Mouse (Mus musculus): ENCODE measurements around the gene Cfd. TPM values are rescaled to one million over a fixed set of nuclear protein-coding genes. Genes with fewer than 3 reads are reported as not detected.

Gene Cfd
- total RNA-seq (2021) = 100 to 1,000 TPM in 1 of 2 experiments, 10 to 100 TPM in 1; 85.8 to 154 TPM
- long read RNA-seq, experiment 1, transcript Cfd-201 (5 exons, 922 nt) = minor isoform, 59 of 146 reads
- long read RNA-seq, experiment 1, transcript Cfd-202 (5 exons, 871 nt) = major isoform, 81 of 146 reads
- long read RNA-seq, experiment 1, partial matches to known transcripts = 3 of 146 reads
- long read RNA-seq, experiment 1, other reads (novel, unspliced or antisense) = 3 of 146 reads
- long read RNA-seq, experiment 2, transcript Cfd-202 (5 exons, 871 nt) = major isoform, 60 of 103 reads
- long read RNA-seq, experiment 2, transcript Cfd-201 (5 exons, 922 nt) = minor isoform, 39 of 103 reads
- long read RNA-seq, experiment 2, partial matches to known transcripts = 3 of 103 reads
- long read RNA-seq, experiment 2, other reads (novel, unspliced or antisense) = 1 of 103 reads

DNA sequence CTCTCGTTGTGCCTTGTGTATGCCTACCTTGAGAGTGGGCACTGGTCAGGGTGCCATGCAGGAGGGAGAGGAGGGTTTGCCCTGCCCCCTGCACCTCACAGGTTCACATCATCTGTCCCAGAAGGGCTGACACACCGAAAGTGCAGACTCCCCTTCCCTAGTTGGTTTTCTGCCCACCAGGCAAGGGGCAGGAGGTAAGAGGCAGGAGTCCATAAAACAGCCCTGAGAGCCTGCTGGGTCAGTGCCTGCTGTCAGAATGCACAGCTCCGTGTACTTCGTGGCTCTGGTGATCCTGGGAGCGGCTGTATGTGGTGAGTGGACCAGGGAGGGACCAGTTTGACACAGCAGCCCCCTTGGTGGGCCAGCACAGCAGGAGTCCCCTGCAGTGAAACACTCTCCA lies at the start of gene Cfd:
Gene Cfd (plus strand): TSS at position 184 of the 400 bp plus-strand sequence.
- no peak for DNase-seq (ENCODE audit: low spot score in 2 of 2)

DNA sequence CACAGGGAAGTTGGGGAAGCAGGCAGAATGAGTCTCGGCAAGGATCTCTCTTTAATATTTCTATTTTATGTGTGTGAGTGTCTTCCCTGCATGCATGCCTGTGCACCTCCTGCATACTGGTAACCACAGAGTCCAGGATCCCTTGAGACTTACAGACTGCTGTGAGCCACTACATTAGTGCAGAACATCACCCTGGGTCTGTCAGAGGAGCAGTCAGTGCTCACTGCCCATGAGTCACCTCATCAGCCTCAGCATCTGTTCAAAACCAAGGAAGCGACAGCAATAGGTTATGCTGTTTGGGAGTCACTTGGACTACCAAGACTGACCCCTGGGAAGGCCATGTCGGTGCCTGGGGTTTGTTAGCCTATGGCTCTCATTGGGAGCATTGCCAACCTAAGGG lies 48.3 kb upstream of the Cfd start:
- no peak for DNase-seq (ENCODE audit: low spot score in 2 of 2)

DNA sequence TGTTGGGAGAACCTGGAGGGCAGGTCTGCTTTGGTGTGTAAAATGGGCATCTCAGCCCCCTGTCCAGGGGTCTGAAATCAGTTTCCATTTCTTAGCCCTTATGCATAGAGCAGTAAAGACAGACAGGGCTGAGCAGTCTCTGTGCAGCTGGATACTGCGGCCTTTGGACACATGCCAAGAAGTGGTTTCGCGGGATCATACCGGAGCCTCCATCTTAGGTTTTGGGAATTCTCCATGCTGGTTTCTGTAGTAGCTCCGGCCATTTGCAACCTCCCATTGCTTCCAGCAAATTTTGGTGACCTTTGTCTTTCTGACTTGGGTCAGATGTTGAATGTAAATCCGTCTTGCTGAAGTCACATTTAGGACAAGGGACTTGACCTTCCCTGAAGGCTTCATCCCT lies 47.2 kb upstream of the Cfd start:
- DNase-seq (ENCODE audit: low spot score in 2 of 2) = no peak

DNA sequence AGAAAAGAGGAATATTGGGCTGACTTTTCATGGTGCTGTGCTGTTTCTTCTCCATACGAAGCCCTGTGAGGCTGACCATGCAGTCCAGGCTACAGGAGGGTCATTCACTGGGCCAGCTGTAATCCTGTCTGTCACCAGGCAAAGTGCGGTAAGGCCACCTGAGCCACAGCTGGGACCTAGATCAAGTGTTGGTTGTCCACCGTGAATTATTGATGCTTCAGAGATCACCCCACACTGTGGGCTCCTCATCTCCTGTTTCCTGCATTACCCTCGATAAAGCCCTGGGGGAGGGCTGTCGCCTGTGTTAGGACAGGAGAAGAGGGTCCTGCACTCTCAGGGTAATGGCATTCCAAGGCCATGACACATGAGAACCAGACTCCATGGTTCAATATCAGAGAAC lies 44.1 kb upstream of the Cfd start:
- no peak for DNase-seq (ENCODE audit: low spot score in 2 of 2)

DNA sequence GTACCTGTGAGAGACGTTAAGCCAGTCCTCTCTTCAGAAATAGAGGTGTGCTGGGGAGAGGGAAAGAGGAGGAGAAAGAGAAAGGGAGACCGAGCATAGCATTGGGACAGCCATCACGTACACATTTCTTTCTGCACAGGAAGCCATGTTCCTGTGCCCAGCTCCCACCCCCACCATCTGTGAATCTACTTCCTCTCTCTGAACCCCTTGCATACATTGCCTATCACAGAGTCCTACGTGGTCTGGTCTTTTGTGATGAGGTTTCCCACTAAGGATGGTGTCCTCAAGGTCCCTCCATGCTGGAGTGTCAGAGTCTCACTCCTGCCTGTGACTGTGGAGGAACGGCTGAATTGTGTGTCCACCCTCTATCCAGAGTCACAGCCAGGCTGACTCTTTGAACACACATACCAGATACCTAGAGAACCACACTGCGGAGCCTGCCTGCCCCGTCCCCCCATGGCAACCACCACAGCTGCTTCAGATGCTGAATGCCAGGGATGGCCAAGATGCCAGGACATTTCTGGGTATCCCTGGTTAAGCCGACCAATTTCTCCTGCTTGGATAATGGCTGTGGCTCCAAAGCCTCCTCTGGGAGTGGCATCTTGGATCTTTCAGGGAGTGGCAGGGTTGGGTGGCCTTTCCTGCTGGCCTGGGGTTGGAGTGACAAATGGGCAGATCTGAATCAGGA lies 40.6 kb upstream of the Cfd start:
- no peak for DNase-seq (ENCODE audit: low spot score in 2 of 2)

DNA sequence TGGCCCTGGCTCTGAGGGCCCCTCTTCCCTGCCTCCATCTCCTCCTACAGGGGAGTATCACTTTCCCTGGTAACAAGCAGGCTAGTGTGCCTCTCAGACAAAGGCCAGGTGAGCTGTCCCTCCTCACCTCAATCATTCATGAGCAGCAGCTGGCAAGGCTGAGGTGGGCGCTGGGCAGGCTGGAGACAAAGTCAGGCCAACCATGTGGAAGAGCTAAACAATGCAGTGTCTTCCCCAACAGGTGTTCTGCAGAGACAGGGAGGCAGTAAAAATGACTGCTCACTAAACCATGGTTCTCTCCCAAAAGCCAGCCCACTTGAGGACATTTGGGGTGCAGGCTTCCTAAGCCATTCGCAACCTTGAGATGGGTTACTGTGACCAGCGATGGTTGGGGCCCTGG lies 39.0 kb upstream of the Cfd start:
- no peak for DNase-seq (ENCODE audit: low spot score in 2 of 2)

DNA sequence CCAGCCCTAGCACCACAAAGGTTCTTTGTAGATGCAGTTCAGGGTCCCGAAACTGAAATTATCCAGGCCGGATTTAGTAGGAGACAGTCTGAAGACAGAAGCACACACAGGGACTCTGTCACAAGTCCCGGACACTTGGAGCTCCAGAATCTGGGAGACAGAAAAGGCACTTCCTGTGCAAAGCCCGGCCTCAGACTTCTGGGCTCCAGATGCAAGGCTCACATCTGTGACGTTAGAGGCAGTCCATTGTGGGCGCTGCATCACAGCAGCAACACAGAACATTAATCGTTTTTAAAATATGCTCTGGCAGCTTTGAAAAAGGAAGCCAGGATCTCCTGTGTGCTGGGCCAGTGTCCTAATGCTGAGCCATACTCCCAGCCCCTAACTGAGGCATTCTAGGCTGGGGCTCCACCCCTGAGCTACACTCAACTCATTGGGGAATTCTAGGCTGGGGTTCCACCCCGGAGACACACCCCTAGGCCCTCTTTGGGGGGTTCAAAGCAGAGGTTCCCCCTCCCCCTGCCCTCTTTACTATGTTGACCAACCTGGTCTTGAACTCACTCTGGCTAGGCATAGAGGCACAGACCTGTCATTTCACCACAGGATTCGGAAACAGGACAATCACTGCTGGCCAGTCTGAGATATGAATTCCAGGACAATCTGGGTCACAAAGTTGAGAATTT lies 38.4 kb upstream of the Cfd start:
- DNase-seq (ENCODE audit: low spot score in 2 of 2) = no peak

DNA sequence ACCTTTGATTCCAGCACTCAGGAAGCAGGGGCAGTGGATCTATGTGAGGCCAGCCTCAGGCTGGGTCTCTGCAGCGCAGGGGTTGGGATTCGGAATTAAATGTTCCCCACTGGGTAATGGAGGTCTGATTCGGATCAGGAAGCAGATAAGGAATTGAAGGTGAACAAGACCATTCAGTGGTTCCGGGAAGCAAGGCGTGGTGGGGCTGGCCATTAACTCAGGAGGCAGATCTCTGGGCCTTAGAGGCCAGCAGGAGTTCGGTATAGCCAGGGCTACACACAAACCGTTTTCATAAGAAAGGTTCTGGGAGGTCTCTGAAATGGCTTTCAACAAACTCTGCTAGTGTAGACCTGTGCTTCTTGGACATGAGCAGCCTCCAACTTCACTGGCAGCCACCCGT lies 37.8 kb upstream of the Cfd start:
- no peak for DNase-seq (ENCODE audit: low spot score in 2 of 2)

DNA sequence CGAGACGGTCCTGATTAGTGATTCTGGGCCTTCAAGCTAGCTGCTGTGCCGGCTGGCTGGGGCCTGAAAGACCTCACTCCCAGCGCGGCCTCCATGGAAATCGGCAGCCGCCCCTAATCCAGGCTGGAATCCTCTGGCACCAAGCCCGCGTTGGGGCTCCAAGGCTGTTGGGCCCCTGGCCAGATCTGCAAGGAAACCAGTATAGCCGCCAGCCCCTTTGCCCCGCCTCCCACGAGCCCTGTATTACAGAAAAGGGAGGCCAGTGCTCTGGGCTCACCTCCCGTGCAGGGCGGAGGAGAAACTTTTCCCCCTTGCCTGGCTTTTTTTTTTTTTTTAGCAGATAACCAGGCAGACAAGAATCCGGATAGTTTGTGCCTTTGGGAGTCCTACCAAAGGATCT lies 37.3 kb upstream of the Cfd start:
- peak; percentile 99 to 100 for DNase-seq (ENCODE audit: low spot score in 2 of 2)

DNA sequence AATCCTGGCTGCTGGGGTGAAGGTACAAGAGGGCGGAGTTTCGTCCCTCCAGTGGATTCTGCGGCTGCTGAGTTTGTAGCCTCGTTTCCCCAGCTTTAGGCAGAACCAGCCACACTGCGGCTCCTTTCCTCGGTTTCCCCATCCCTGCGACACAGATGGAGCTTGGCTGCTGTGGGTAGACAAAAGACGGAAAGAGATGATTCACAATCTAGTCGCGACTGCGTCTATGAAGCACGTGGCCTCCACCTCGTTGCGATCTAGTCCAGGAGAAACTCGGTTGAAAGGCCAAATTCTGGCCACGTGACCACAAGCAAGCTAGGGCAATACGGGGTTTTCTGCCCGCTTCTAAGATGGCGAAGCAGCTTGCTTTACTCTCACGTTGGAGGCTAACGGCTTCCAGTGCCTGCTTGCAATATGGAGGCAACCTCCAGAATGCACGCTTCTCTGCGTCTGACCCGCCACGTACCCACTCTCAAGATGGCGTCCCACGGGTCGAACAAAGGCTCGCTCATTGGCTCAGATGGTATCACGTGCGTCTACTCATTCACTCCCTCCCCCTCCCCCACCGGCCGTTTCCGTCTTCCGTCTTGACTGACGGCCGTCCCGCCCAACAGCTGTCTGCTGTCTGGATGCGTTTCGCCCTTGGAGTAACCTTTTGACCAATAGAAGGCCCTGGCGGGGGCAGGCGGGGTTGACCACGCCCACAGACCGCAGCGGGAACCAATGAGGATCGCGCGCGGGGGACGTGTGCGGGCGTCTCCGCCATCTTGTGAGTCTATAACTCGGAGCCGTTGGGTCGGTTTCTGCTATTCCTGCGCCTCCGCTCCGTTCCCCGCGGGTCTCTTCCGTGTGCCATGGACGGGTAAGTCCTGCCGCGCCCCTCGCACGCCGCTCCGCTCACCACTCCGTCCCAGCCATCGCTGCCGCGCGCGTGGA lies 36.5 kb upstream of the Cfd start, which contains the start of gene Ptbp1:
Gene Ptbp1 (plus strand): TSS at position 568 of the 936 bp plus-strand sequence.
- peak; percentile 98 to 100 for DNase-seq (ENCODE audit: low spot score in 2 of 2)

DNA sequence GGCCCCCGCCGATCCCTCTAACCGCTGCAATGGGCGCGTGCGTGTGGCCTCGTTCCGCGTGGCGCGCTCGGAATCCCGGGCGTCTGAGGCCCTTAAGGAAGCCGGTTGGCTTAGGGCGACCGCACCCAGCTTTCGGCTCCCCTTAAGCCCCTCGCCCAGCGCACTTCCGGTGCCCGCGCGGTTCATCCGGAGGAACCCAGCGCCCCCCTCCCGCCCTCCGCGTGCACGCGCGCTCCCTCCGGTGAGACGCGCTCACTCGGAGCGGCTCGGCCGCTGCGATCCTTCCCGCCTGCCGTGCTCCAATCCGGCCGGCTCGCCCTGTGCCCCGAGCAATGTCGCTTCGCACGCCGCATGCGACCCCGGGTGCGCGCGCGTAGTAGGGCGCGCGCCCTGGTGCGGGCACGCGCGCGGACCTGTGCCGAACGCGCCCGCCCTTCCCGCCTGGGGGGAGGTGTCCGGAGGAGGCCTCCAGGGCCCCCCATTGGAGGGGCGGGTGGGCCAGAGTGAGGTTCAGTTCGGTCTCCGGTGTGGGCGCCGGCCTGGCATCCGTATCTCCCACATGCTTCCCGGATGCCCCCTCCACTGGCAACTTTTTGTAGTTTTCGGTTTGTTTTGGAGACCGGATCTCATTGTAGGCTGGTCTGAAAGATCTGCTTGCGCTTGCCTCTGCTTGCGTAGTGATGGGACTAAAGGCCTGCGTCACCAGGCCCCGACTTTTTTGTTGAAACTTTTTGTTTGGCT lies 35.7 kb upstream of the Cfd start:
- DNase-seq (ENCODE audit: low spot score in 2 of 2) = peak in 1 of 2 experiments; percentile 76

DNA sequence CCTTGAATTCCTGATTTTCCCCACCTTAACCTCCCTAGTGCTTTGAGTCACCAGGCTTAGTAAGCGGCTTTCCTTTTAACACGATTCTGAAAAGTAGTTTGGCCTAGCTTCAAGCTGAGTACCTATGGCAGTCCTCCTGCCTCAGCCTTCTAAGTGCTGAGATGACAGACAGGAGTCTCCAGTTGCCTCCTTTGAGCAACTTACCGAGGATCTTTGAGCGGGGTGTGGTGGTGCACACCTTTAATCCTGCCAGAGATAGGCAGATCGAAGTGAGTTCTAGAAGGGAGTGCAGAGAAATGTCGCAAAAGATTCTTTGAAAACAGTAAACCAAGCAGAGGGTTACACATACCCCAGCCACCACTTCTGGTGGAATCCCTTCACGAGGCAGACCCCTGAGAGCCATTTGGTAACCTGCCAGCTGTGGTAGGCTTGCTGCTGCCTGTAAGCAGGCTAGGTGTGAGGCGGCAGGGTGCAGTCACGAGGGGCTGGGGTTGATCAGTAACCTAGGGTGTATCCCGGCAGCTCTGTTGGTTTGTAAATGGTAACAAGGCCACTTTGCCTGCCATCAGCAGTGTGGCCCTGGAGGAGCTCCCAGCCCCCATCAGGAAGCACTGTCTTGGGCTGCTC lies 35.0 kb upstream of the Cfd start:
- DNase-seq (ENCODE audit: low spot score in 2 of 2) = no peak

DNA sequence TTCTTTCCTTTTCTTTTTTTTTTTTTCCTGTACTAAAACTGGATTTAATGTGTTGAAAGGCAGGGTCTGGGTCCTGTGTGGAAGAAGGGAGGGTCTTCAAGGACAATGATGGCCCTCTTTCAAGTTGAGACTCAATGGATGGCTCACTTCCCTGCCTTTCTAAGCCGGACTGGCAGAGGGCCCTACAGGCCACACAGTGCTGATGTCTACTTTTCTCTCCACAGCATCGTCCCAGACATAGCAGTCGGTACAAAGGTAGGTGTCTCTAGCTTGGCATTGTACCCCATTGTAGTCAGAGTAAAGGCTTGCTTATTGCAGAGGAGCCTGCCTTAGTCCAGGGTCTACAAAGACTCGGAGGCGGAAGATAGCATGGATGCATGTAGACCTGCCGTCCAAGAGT lies 34.4 kb upstream of the Cfd start:
- DNase-seq (ENCODE audit: low spot score in 2 of 2) = no peak

DNA sequence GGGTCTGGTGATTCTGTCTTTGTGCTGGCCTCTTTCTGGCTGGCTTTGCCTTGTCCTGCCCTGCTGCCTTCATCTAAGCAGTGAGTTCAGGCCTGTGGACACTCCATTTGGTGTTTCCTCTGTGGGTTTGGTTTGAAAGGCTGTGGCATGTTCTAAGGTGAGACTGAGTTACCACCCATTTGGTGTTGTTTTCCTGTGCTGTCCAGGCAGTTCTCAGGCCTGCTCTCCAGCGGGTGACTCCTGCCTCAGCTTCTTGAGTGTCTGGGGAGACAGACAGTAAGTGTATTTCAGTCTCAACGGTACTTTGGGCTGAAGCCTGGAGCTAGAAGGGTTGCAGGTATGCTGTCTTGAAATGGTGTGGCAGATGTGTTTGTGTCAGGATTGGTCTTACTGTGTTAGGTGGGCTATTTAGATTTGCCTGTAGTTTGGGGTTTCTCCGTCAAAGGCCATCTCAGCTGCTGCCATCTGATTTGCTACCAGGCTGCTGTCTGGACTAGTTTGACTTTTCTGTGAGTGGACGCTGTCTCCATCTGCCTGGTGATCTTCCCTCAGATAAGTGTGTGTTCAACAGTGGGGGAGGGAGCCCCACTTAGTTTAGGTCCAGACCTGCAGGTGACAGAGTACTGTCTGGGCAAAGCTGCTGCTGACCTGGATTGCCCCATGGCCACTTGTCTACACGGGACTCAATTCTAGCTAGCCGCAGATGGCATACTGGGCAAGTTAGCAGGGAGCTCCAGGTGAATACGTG lies 33.8 kb upstream of the Cfd start:
- no peak for DNase-seq (ENCODE audit: low spot score in 2 of 2)

DNA sequence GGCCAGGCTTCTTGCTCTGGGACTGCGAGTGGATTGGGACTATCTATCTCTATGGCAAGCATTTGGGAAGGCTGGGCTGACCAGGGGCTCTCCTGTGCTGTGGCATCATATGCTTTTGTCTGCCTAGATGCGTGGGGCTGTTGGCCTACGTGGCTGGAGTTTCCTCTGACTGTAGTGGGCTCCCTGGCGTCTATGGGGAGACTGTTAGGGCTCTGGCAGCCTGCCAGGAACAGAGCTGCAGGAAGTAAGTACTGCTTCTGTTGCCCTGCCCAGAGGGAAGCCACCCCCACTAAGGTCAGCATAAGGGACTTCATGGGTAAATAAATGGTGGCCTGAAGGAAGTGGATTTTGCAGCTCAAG lies 33.2 kb upstream of the Cfd start:
- peak in 1 of 2 experiments; percentile 67 for DNase-seq (ENCODE audit: low spot score in 2 of 2)

DNA sequence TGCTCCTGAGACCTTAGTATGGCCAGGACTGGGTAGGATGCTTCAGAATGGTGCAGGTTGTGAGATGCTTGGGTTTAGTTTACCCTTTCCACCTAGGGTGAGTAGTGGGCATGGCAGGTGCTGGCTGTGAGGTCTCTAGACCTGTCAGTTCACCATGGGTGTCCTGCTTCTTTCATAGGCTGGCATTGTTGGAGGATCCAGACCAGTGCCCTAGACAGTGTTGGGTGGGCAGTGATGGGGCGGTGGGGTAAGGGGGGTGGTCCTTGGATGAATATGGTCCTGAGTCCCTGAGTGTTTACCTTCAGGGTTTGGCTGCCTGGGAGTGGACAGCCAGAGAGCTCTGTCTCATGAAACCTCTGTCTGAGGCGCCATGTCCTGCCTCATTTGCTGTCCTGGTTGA lies 32.8 kb upstream of the Cfd start:
- DNase-seq (ENCODE audit: low spot score in 2 of 2) = no peak

DNA sequence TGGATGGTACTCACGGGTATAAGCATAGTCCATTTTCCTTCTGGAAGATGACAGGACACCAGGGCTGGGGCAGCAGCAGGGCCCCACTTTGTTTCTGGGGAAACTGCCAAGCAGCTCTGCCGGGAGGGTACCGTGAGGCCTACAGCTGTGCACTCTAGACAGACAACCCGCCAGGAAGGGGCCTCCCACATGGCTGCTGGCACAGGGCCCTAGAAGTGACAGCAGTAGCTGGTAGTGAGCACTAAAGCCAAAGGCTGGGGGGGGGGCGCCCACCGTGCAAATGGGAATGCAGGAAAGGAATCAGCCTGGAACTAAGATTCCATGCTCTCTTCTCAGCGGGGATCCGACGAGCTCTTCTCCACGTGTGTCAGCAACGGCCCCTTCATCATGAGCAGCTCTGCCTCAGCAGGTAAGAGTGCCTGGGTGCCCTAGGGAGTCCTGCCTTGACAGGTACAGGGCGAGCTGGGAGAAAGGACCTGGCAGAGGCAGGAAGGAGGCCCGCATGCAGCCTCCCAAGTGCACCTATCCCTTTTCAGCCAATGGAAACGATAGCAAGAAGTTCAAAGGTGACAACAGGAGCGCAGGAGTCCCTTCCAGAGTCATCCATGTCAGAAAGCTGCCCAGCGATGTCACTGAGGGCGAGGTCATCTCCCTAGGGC lies 32.1 kb upstream of the Cfd start:
- DNase-seq (ENCODE audit: low spot score in 2 of 2) = peak; percentile 50 to 78

DNA sequence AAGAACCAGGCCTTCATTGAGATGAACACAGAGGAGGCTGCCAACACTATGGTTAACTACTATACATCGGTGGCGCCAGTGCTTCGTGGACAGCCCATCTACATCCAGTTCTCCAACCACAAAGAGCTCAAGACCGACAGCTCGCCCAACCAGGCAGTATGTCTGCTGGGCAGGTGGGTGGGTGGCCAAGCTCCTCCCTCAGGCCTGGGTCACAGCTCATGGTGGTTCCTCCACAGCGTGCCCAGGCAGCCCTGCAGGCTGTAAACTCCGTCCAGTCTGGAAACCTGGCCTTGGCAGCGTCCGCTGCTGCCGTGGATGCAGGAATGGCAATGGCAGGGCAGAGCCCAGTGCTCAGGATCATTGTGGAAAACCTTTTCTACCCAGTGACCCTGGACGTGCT lies 31.5 kb upstream of the Cfd start:
- DNase-seq (ENCODE audit: low spot score in 2 of 2) = no peak

Data from gastrocnemius, postnatal 4 days (tissue).